Comparison of ENCODE assay signal across 9 mouse cellular contexts in genomic region chr17:29668051-29668986, GRCm38 (mm10). TPM values are rescaled to one million over a fixed set of nuclear protein-coding genes. Genes with fewer than 3 reads are reported as not detected.
A peak's percentile ranks its signal among the peaks of the same experiment; 100 is the strongest.
DNase-seq lines count a peak whose midpoint lies in the region; ATAC-seq and TF ChIP-seq lines count a peak whose summit lies in the region.
"Had no signal": no experiment of that assay in that cellular context is flagged by ENCODE, and none has a peak within 500 bp of the region (broad histone marks: within the 10 kb centered on the region; RNA-seq: fewer than 3 reads in every experiment).

No protein-coding gene starts in this region.

- H3K4me3 ChIP-seq in limb, embryonic 14.5 days (replicated peaks; ENCODE audit: low read length), result no peak overlapping the region
- H3K4me3 ChIP-seq in limb, embryonic 10.5 days, result no peak overlapping the region
- H3K4me3 ChIP-seq in heart, embryonic 10.5 days, result no peak overlapping the region
- H3K4me3 ChIP-seq: embryonic facial prominence, embryonic 12.5 days had no signal

- 75% methylated on average over 10 of the region's 10 CpGs for WGBS in limb, embryonic 14.5 days
- WGBS in limb, embryonic 10.5 days, result 85% methylated on average over 10 of the region's 10 CpGs
- WGBS in heart, embryonic 10.5 days, result 79% methylated on average over 10 of the region's 10 CpGs

- peak overlapping the region; percentile 21; the same call in 1 of the 2 replicates for H3K9ac ChIP-seq in limb, embryonic 14.5 days (ENCODE audit: low read depth, low read length, severe bottlenecking)
- H3K9ac ChIP-seq: embryonic facial prominence, embryonic 12.5 days had no signal

- H3K36me3 ChIP-seq in limb, embryonic 14.5 days (ENCODE audit: control insufficient read depth, insufficient read depth, low read length), result peaks cover 68% of the 10 kb centered on the region
- H3K36me3 ChIP-seq in limb, embryonic 10.5 days, result peaks cover 88% of the 10 kb centered on the region
- H3K36me3 ChIP-seq in heart, embryonic 10.5 days, result peaks cover 64% of the 10 kb centered on the region

- no peak for DNase-seq in limb, embryonic 14.5 days (ENCODE audit: low spot score)
- DNase-seq in limb, embryonic 10.5 days (ENCODE audit: low spot score), result no peak
- DNase-seq in cerebellum, adult 11 months, result peak; percentile 81
- DNase-seq in layer of hippocampus, postnatal 36 days, result peak; percentile 36 to 42
- peak; percentile 47 to 59 for DNase-seq in right cerebral cortex, adult 2 months (ENCODE audit: low spot score in 2 of 2)
- no peak for DNase-seq in thymus, postnatal 10 days (ENCODE audit: low spot score in 2 of 2)
- DNase-seq in gastrocnemius, postnatal 36 days, result no peak
- no peak for DNase-seq in heart, embryonic 10.5 days (ENCODE audit: low spot score)

- H3K9me3 ChIP-seq in limb, embryonic 14.5 days (ENCODE audit: control insufficient read depth, low read length), result no peaks in the 10 kb centered on the region
- H3K9me3 ChIP-seq in limb, embryonic 10.5 days (replicated peaks), result no peaks in the 10 kb centered on the region
- no peaks in the 10 kb centered on the region for H3K9me3 ChIP-seq in heart, embryonic 10.5 days
- H3K9me3 ChIP-seq: embryonic facial prominence, embryonic 12.5 days had no signal

- H3K4me2 ChIP-seq in limb, embryonic 14.5 days (replicated peaks; ENCODE audit: low read depth, low read length, severe bottlenecking), result no peak overlapping the region
- H3K4me2 ChIP-seq: embryonic facial prominence, embryonic 12.5 days had no signal

- no peak for TF ChIP-seq POLR2A in limb, embryonic 14.5 days (IDR thresholded peaks at IDR 0.05; ENCODE audit: borderline replicate concordance, extremely low read depth, insufficient read depth, insufficient read length)

- intact Hi-C loops in gastrocnemius, postnatal 36 days (cut with DNase I), result no loop called here

- no peak for ATAC-seq in limb, embryonic 14.5 days (ENCODE audit: low FRiP score, low read depth)

- no peaks in the 10 kb centered on the region for H3K27me3 ChIP-seq in limb, embryonic 14.5 days (ENCODE audit: control insufficient read depth, insufficient read depth, low read length)
- H3K27me3 ChIP-seq in limb, embryonic 10.5 days (ENCODE audit: low read depth, poor library complexity, severe bottlenecking), result no peaks in the 10 kb centered on the region
- H3K27me3 ChIP-seq in heart, embryonic 10.5 days (ENCODE audit: insufficient read depth, poor library complexity, severe bottlenecking), result no peaks in the 10 kb centered on the region
- H3K27me3 ChIP-seq: embryonic facial prominence, embryonic 12.5 days had no signal

- no peaks in the 10 kb centered on the region for H3K4me1 ChIP-seq in limb, embryonic 14.5 days (ENCODE audit: control insufficient read depth, insufficient read depth, low read length)
- no peaks in the 10 kb centered on the region for H3K4me1 ChIP-seq in limb, embryonic 10.5 days
- H3K4me1 ChIP-seq in heart, embryonic 10.5 days, result no peaks in the 10 kb centered on the region; the same call in 1 of the 2 replicates
- H3K4me1 ChIP-seq: embryonic facial prominence, embryonic 12.5 days had no signal

- H3K27ac ChIP-seq in limb, embryonic 14.5 days (replicated peaks; ENCODE audit: low read depth, low read length), result no peak overlapping the region
- no peak overlapping the region for H3K27ac ChIP-seq in limb, embryonic 10.5 days
- H3K27ac ChIP-seq in heart, embryonic 10.5 days, result no peak overlapping the region
- H3K27ac ChIP-seq: embryonic facial prominence, embryonic 12.5 days had no signal

RNA-seq across cellular contexts. Expression of gene Cmtr1, which starts 7.9 kb away (rescaled TPM):
- polyA plus RNA-seq in limb, embryonic 14.5 days (2012; rRNA removed), result 42.8 and 54.3 TPM in 2 replicates
- 95.8 and 109 TPM in 2 replicates for polyA plus RNA-seq in limb, embryonic 14.5 days (2014; fragmentation: Nextera tagmentation; extraction: Ambion mirVana)
- polyA plus RNA-seq in limb, embryonic 10.5 days (2016; fragmentation: Nextera tagmentation; extraction: Ambion mirVana), result 124 and 134 TPM in 2 replicates
- total RNA-seq in layer of hippocampus, postnatal 36 days (2021), result 100 to 1,000 TPM; 110 to 112 TPM
- 10 to 100 TPM; 35.5 to 41.4 TPM for total RNA-seq in gastrocnemius, postnatal 36 days (2021)
- 119 and 122 TPM in 2 replicates for polyA plus RNA-seq in heart, embryonic 10.5 days (2016; fragmentation: Nextera tagmentation; extraction: Ambion mirVana)

RNA-seq across cellular contexts. Expression of gene Ccdc167, which starts 48.5 kb away (rescaled TPM):
- polyA plus RNA-seq in limb, embryonic 14.5 days (2012; rRNA removed), result 16.6 and 19.3 TPM in 2 replicates
- 13.1 and 15.8 TPM in 2 replicates for polyA plus RNA-seq in limb, embryonic 14.5 days (2014; fragmentation: Nextera tagmentation; extraction: Ambion mirVana)
- polyA plus RNA-seq in limb, embryonic 10.5 days (2016; fragmentation: Nextera tagmentation; extraction: Ambion mirVana), result 16.2 and 21.4 TPM in 2 replicates
- total RNA-seq in layer of hippocampus, postnatal 36 days (2021), result 10 to 100 TPM; 21.7 to 25.5 TPM
- total RNA-seq in gastrocnemius, postnatal 36 days (2021), result 1 to 10 TPM; 7.0 TPM
- 18.2 and 19.0 TPM in 2 replicates for polyA plus RNA-seq in heart, embryonic 10.5 days (2016; fragmentation: Nextera tagmentation; extraction: Ambion mirVana)

RNA-seq across cellular contexts. Expression of gene Gm28043, which starts 53.6 kb away (rescaled TPM):
- polyA plus RNA-seq in limb, embryonic 14.5 days (2012; rRNA removed), result 2.6 and 2.8 TPM in 2 replicates
- 3.5 and 3.6 TPM in 2 replicates for polyA plus RNA-seq in limb, embryonic 14.5 days (2014; fragmentation: Nextera tagmentation; extraction: Ambion mirVana)
- 2.5 and 2.8 TPM in 2 replicates for polyA plus RNA-seq in limb, embryonic 10.5 days (2016; fragmentation: Nextera tagmentation; extraction: Ambion mirVana)
- 1 to 10 TPM; 3.4 to 5.0 TPM for total RNA-seq in layer of hippocampus, postnatal 36 days (2021)
- total RNA-seq in gastrocnemius, postnatal 36 days (2021), result 1 to 10 TPM in 1 of 2 experiments, under 1 TPM in 1; 0.84 to 1.7 TPM
- 2.3 and 2.4 TPM in 2 replicates for polyA plus RNA-seq in heart, embryonic 10.5 days (2016; fragmentation: Nextera tagmentation; extraction: Ambion mirVana)

RNA-seq across cellular contexts. Expression of gene Rnf8, which starts 53.7 kb away (rescaled TPM):
- 37.9 and 55.5 TPM in 2 replicates for polyA plus RNA-seq in limb, embryonic 14.5 days (2012; rRNA removed)
- 75.4 and 90.7 TPM in 2 replicates for polyA plus RNA-seq in limb, embryonic 14.5 days (2014; fragmentation: Nextera tagmentation; extraction: Ambion mirVana)
- polyA plus RNA-seq in limb, embryonic 10.5 days (2016; fragmentation: Nextera tagmentation; extraction: Ambion mirVana), result 108 and 127 TPM in 2 replicates
- 10 to 100 TPM; 47.4 to 47.9 TPM for total RNA-seq in layer of hippocampus, postnatal 36 days (2021)
- 10 to 100 TPM; 17.9 to 22.4 TPM for total RNA-seq in gastrocnemius, postnatal 36 days (2021)
- 70.9 and 85.7 TPM in 2 replicates for polyA plus RNA-seq in heart, embryonic 10.5 days (2016; fragmentation: Nextera tagmentation; extraction: Ambion mirVana)

Comparison
In these comparisons a context has a peak if more than half of its experiments do, and no peak if none do; other contexts are left out.
1. DNase-seq: peak in cerebellum, adult 11 months (single experiment), layer of hippocampus, postnatal 36 days (2 of 2) and right cerebral cortex, adult 2 months (2 of 2); none in limb, embryonic 14.5 days (single experiment), limb, embryonic 10.5 days (single experiment), thymus, postnatal 10 days (0 of 2), gastrocnemius, postnatal 36 days (0 of 2) and heart, embryonic 10.5 days (single experiment).